Mouse (Mus musculus) left cerebral cortex, postnatal 36 days (tissue): Measurements from ENCODE around the gene Nmrk2. TPM values are rescaled to one million over a fixed set of nuclear protein-coding genes. Genes with fewer than 3 reads are reported as not detected.
"Not testable (repeated sequence)": the region's sequence is repeated elsewhere in the genome, so short reads cannot be mapped to it uniquely, and the experiment has no call there.

Experiments used
- DNase-seq, 2 experiments: peaks; one replicate each; pipeline ENCODE4 v3.0.0; 2021 to 2022; ENCODE audit warnings: low spot score in 2 of 2, mixed read lengths in 1 of 2
- intact Hi-C: fragments of 180-260 bp; cut with DNase I; formaldehyde crosslinking; loops from one replicate; pipeline ENCODE4 v1.15.1; 2025
- total RNA-seq, 2 experiments: library from RNA; stranded (reverse); gene quantifications; 2 replicates each; pipeline ENCODE4 v1.2.3; 2021

Nmrk2 gene
- total RNA-seq, 2 experiments from 2014 or later: 0.34 TPM; not detected in 1

GRCm38 (mm10) chr10:81190912-81191321 is 10.9 kb downstream of the Nmrk2 start:
- intact Hi-C loops: loop anchor here (10.0 kb wide), 1 partner anchor 264 kb away; the partner anchor contains the start of gene Nfic
- no peak for DNase-seq

GRCm38 (mm10) chr10:81190236-81190911 is 11.5 kb downstream of the Nmrk2 start:
- no peak for DNase-seq
- intact Hi-C loops: loop anchor here (10.0 kb wide), 1 partner anchor 264 kb away; the partner anchor contains the start of gene Nfic

- no peak for DNase-seq
- intact Hi-C loops: loop anchor here (10.0 kb wide), 1 partner anchor 265 kb away; the partner anchor contains the start of gene Nfic
Measured at GRCm38 (mm10) chr10:81189821-81190220, 12.0 kb downstream of the Nmrk2 start.

GRCm38 (mm10) chr10:81187161-81187560 is 14.7 kb downstream of the Nmrk2 start:
- intact Hi-C loops: no loop called here
- no peak for DNase-seq

- no peak for DNase-seq
- intact Hi-C loops: no loop called here
Measured at GRCm38 (mm10) chr10:81184765-81185164, 17.1 kb downstream of the Nmrk2 start.

- intact Hi-C loops: no loop called here
- no peak for DNase-seq
Measured at GRCm38 (mm10) chr10:81183805-81184204, 18.0 kb downstream of the Nmrk2 start, which contains the start of gene 4930442H23Rik. 4930442H23Rik (minus strand) TSS chr10:81183849.

GRCm38 (mm10) chr10:81182336-81183333 is 19.2 kb downstream of the Nmrk2 start, which contains the start of gene Dapk3:
Dapk3 (plus strand) TSS chr10:81183005.
- intact Hi-C loops: no loop called here
- peak; percentile 98 for DNase-seq

- intact Hi-C loops, DNase-seq: not testable (repeated sequence)
Measured at GRCm38 (mm10) chr10:81181860-81182259, 20.0 kb downstream of the Nmrk2 start.

- DNase-seq: no peak
- intact Hi-C loops: no loop called here
Measured at GRCm38 (mm10) chr10:81180946-81181345, 20.9 kb downstream of the Nmrk2 start.

GRCm38 (mm10) chr10:81179451-81180342 is 22.2 kb downstream of the Nmrk2 start:
- DNase-seq: no peak
- intact Hi-C loops: loop anchor here (5.0 kb wide), 1 partner anchor 37 kb away; no protein-coding TSS in a partner anchor

- DNase-seq: no peak
- intact Hi-C loops: loop anchor here (5.0 kb wide), 1 partner anchor 37 kb away; no protein-coding TSS in a partner anchor
Measured at GRCm38 (mm10) chr10:81178927-81179326, 22.9 kb downstream of the Nmrk2 start.

GRCm38 (mm10) chr10:81177958-81178712 is 23.7 kb downstream of the Nmrk2 start:
- intact Hi-C loops: loop anchor here (5.0 kb wide), 1 partner anchor 36 kb away; no protein-coding TSS in a partner anchor
- no peak for DNase-seq

- intact Hi-C loops: loop anchor here (5.0 kb wide), 1 partner anchor 35 kb away; no protein-coding TSS in a partner anchor
- no peak for DNase-seq
Measured at GRCm38 (mm10) chr10:81177491-81177925, 24.3 kb downstream of the Nmrk2 start.

- intact Hi-C loops: loop anchor here (5.0 kb wide), 1 partner anchor 34 kb away; no protein-coding TSS in a partner anchor
- peak; percentile 98 to 99 for DNase-seq
Measured at GRCm38 (mm10) chr10:81176466-81177271, 25.2 kb downstream of the Nmrk2 start, which contains the start of gene Eef2. Eef2 (plus strand) TSS chr10:81176631.

GRCm38 (mm10) chr10:81175936-81176465 is 25.9 kb downstream of the Nmrk2 start:
- DNase-seq: no peak
- intact Hi-C loops: loop anchor here (5.0 kb wide), 1 partner anchor 34 kb away; no protein-coding TSS in a partner anchor

- not testable (repeated sequence) for DNase-seq
- intact Hi-C loops: loop anchor here (5.0 kb wide), 1 partner anchor 33 kb away; no protein-coding TSS in a partner anchor
Measured at GRCm38 (mm10) chr10:81175345-81175701, 26.5 kb downstream of the Nmrk2 start.
